Mouse (Mus musculus): ENCODE measurements around the gene Wfdc21. TPM values are rescaled to one million over a fixed set of nuclear protein-coding genes. Genes with fewer than 3 reads are reported as not detected.

Wfdc21 gene
- polyA plus RNA-seq, 1 experiment from 2014 or later = 2.0 TPM

DNA sequence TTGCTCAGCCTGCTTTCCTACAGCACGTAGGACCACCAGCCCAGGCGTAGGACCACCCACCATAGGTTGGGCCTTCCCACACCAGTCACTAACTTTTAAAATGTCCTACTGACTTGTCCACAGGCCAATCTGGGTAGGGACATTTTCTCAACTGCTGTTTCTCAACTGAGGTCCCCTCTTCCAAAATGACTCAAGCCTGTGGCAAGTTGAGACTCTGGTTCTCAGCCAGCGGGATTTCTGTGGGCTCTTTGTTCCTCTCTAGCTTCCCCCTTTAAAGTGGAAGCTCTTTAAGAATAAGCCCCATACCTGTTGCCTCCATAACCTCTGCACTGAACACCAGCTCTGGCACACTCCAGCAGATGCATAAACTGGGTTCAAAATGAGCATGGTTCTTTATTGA is 3.2 kb upstream of the Wfdc21 start:
- H3K36me3 ChIP-seq (ENCODE audit: control insufficient read depth, insufficient read depth, low read length) = no peaks in the 10 kb centered on the region
- H3K27me3 ChIP-seq (replicated peaks; ENCODE audit: control insufficient read depth, insufficient read depth, low read length) = peaks cover 7% of the 10 kb centered on the region
- no peak overlapping the region for H3K4me3 ChIP-seq (ENCODE audit: low read depth, low read length)
- H3K9ac ChIP-seq (ENCODE audit: low read depth, low read length) = no peak overlapping the region
- H3K4me1 ChIP-seq (replicated peaks; ENCODE audit: control insufficient read depth, insufficient read depth, low read length) = no peaks in the 10 kb centered on the region
- DNase-seq (ENCODE audit: low spot score) = no peak
- H3K27ac ChIP-seq (ENCODE audit: low read depth, low read length) = no peak overlapping the region
- WGBS = 66% methylated on average over 3 of the region's 3 CpGs
- ATAC-seq (replicated peaks; ENCODE audit: low FRiP score) = no peak
- no peaks in the 10 kb centered on the region for H3K9me3 ChIP-seq (ENCODE audit: control insufficient read depth, low read length)
- H3K4me2 ChIP-seq = no peak overlapping the region

- no peak overlapping the region for H3K4me2 ChIP-seq
- no peak overlapping the region for H3K4me3 ChIP-seq (ENCODE audit: low read depth, low read length)
- no peak overlapping the region for H3K27ac ChIP-seq (ENCODE audit: low read depth, low read length)
- H3K4me1 ChIP-seq (replicated peaks; ENCODE audit: control insufficient read depth, insufficient read depth, low read length) = no peaks in the 10 kb centered on the region
- WGBS = 61% methylated on average over 4 of the region's 4 CpGs
- no peaks in the 10 kb centered on the region for H3K9me3 ChIP-seq (ENCODE audit: control insufficient read depth, low read length)
- ATAC-seq (replicated peaks; ENCODE audit: low FRiP score) (no peak), DNase-seq (ENCODE audit: low spot score) (no peak)
- H3K9ac ChIP-seq (ENCODE audit: low read depth, low read length) = no peak overlapping the region
- no peaks in the 10 kb centered on the region for H3K36me3 ChIP-seq (ENCODE audit: control insufficient read depth, insufficient read depth, low read length)
- H3K27me3 ChIP-seq (replicated peaks; ENCODE audit: control insufficient read depth, insufficient read depth, low read length) = peaks cover 7% of the 10 kb centered on the region
Observed at GRCm38 (mm10) chr11:83746152-83746551, 588 bp upstream of the Wfdc21 start.

DNA sequence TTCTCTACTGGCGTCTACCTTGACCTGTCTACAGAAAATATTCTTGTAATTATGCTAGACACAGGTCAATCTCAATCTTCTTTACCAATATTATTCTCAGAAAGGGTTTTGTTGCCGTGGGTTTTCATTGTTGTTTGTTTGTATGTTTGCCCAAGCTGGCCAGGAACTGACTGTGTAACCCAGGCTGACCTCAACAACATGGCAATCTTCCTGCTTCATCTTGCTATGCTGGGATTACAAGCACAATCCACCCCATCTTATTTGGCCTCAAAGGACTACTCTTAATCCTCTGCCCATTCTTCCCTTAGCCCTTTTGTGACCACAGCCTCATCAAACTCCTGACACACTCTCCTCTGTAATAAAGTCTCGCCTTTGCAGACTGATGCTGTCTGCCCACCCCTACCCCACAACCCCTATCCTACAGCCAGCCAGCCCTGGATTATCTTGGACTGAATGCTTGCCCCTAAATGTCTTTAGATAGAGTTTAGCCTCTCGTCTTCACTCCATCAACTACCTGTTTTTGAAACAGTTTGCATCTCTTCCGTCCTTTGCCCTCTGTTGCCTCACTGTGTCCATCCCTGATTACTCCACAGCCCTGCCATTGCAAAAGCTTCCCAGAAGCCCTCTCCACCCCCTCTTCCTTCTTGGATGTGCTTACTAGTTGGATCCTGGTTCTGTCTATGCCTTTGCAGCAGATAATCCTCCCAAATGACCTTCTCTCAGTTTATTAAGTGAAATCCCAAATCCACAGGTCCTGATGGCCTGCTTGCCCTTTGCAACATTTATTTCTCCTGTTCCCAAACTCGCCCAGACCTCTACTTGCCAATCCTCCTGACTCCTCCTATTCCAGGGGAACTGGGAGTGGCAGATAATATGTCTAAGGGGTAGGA is 881 bp downstream of the Wfdc21 start:
- ATAC-seq (replicated peaks; ENCODE audit: low FRiP score) (no peak), DNase-seq (ENCODE audit: low spot score) (no peak)
- no peaks in the 10 kb centered on the region for H3K36me3 ChIP-seq (ENCODE audit: control insufficient read depth, insufficient read depth, low read length)
- H3K9me3 ChIP-seq (ENCODE audit: control insufficient read depth, low read length) = no peaks in the 10 kb centered on the region
- 55% methylated on average over 6 of the region's 6 CpGs for WGBS
- H3K27ac ChIP-seq (ENCODE audit: low read depth, low read length) = no peak overlapping the region
- peaks cover 7% of the 10 kb centered on the region for H3K27me3 ChIP-seq (replicated peaks; ENCODE audit: control insufficient read depth, insufficient read depth, low read length)
- H3K4me2 ChIP-seq = no peak overlapping the region
- H3K9ac ChIP-seq (ENCODE audit: low read depth, low read length) = no peak overlapping the region
- no peak overlapping the region for H3K4me3 ChIP-seq (ENCODE audit: low read depth, low read length)
- H3K4me1 ChIP-seq (replicated peaks; ENCODE audit: control insufficient read depth, insufficient read depth, low read length) = no peaks in the 10 kb centered on the region

DNA sequence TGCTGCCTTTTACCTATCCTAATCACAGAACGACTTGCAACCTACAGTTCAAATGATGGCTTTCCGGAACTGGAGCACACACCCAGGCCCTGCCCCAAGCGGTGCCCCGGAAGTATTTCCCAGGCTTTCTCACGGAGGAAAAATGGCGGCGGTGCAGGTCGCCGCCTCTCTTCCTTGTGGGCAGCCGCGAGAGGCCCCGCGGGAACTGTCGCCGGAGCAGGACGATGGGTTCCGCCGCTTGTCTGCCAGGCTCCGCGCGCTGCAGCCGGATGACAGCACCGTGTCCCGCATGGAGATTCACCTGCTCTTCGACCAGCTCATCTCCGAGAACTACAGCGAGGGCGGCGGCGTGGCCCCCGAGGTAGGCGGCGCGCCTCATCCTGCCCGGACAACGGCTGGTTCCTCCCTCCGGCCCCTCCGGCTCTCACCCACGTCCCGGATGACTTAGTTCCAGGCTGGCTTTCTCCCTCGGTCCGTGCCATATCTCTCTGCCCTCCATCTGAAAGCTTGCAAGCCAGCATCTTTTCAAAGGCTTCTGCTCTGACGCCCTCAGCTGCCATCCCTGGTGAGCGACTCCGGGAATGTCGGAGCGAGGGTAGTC is 6.9 kb downstream of the Wfdc21 start, which contains the start of gene Heatr6:
Gene Heatr6, plus strand, starts transcription at position 116 of the 601 bp plus-strand sequence.
- Histone ChIP-seq H3K4me3 (ENCODE audit: low read depth, low read length) (peak within 1 kb of the TSS; percentile 80), H3K4me2 (peak within 1 kb of the TSS; percentile 83), H3K4me1 (replicated peaks; ENCODE audit: control insufficient read depth, insufficient read depth, low read length) (peaks cover 7% of the 10 kb centered on the region), H3K27me3 (replicated peaks; ENCODE audit: control insufficient read depth, insufficient read depth, low read length) (no peaks in the 10 kb centered on the region), H3K36me3 (ENCODE audit: control insufficient read depth, insufficient read depth, low read length) (peaks cover 4% of the 10 kb centered on the region), H3K9me3 (ENCODE audit: control insufficient read depth, low read length) (no peaks in the 10 kb centered on the region), H3K9ac (ENCODE audit: low read depth, low read length) (peak within 1 kb of the TSS; percentile 81), H3K27ac (ENCODE audit: low read depth, low read length) (peak within 1 kb of the TSS; percentile 78)
- DNase-seq (ENCODE audit: low spot score) (peak; percentile 84), ATAC-seq (replicated peaks; ENCODE audit: low FRiP score) (peak; percentile 94)
- WGBS = under 1% methylated on average over 47 of the region's 47 CpGs

DNA sequence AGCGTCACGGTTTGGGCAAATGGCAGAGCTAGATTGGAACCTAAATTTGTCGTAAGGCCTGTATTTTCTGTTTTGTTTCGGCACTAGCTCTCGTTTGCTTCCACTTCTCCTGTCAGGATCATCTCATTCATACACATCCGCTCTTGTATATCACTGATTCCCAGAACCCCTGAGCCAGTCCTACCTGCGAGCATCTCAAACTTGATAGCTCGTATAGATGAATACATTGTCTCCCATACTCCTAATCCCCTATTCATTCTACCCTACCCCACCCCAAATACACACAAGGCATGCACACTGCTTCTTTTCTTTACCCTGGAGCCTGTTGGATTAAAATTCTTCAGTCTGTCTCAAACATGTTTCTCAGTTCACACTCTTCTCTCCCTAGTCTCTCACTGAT is 7.5 kb downstream of the Wfdc21 start:
- Histone ChIP-seq H3K4me3 (ENCODE audit: low read depth, low read length) (peak overlapping the region; percentile 80), H3K27ac (ENCODE audit: low read depth, low read length) (peak overlapping the region; percentile 78; the same call in 1 of the 2 replicates), H3K4me1 (replicated peaks; ENCODE audit: control insufficient read depth, insufficient read depth, low read length) (peaks cover 7% of the 10 kb centered on the region), H3K36me3 (ENCODE audit: control insufficient read depth, insufficient read depth, low read length) (peaks cover 4% of the 10 kb centered on the region), H3K9ac (ENCODE audit: low read depth, low read length) (peak overlapping the region; percentile 81), H3K27me3 (replicated peaks; ENCODE audit: control insufficient read depth, insufficient read depth, low read length) (no peaks in the 10 kb centered on the region), H3K4me2 (peak overlapping the region; percentile 83), H3K9me3 (ENCODE audit: control insufficient read depth, low read length) (no peaks in the 10 kb centered on the region)
- ATAC-seq (replicated peaks; ENCODE audit: low FRiP score) (no peak), DNase-seq (ENCODE audit: low spot score) (no peak)
- WGBS = 10% methylated on average over 8 of the region's 8 CpGs

GRCm38 (mm10) chr11:83767306-83767705 is 20.6 kb downstream of the Wfdc21 start:
- Histone ChIP-seq H3K27ac (ENCODE audit: low read depth, low read length) (no peak overlapping the region), H3K36me3 (ENCODE audit: control insufficient read depth, insufficient read depth, low read length) (peaks cover 31% of the 10 kb centered on the region), H3K27me3 (replicated peaks; ENCODE audit: control insufficient read depth, insufficient read depth, low read length) (no peaks in the 10 kb centered on the region), H3K4me1 (replicated peaks; ENCODE audit: control insufficient read depth, insufficient read depth, low read length) (no peaks in the 10 kb centered on the region), H3K9ac (ENCODE audit: low read depth, low read length) (no peak overlapping the region), H3K4me3 (ENCODE audit: low read depth, low read length) (no peak overlapping the region), H3K9me3 (ENCODE audit: control insufficient read depth, low read length) (no peaks in the 10 kb centered on the region), H3K4me2 (no peak overlapping the region)
- 87% methylated on average over 9 of the region's 9 CpGs for WGBS
- ATAC-seq (replicated peaks; ENCODE audit: low FRiP score) = no peak
- no peak for DNase-seq (ENCODE audit: low spot score)

DNA sequence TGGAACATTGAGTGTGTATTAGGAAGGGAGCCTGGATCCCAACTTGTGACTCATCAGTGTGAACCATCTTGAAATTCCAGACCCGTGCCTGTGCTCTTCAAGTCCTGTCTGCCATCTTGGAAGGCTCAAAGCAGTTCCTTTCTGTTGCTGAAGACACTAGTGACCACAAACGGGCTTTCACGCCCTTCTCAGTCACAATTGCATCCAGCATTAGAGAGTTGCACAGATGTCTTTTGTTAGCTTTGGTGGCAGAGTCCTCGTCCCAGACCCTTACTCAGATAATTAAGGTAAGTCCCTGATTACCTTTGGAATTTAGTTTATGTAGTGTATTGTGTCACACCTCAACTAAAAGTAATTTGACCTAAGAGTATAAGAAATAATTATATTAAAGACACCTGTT is 22.2 kb downstream of the Wfdc21 start:
- ATAC-seq (replicated peaks; ENCODE audit: low FRiP score) (no peak), DNase-seq (ENCODE audit: low spot score) (no peak)
- H3K9me3 ChIP-seq (ENCODE audit: control insufficient read depth, low read length) = no peaks in the 10 kb centered on the region
- H3K27me3 ChIP-seq (replicated peaks; ENCODE audit: control insufficient read depth, insufficient read depth, low read length) = no peaks in the 10 kb centered on the region
- H3K9ac ChIP-seq (ENCODE audit: low read depth, low read length) = no peak overlapping the region
- H3K4me2 ChIP-seq = no peak overlapping the region
- H3K27ac ChIP-seq (ENCODE audit: low read depth, low read length) = no peak overlapping the region
- no peaks in the 10 kb centered on the region for H3K4me1 ChIP-seq (replicated peaks; ENCODE audit: control insufficient read depth, insufficient read depth, low read length)
- 90% methylated on average over 4 of the region's 4 CpGs for WGBS
- H3K36me3 ChIP-seq (ENCODE audit: control insufficient read depth, insufficient read depth, low read length) = peaks cover 27% of the 10 kb centered on the region
- no peak overlapping the region for H3K4me3 ChIP-seq (ENCODE audit: low read depth, low read length)

- 92% methylated on average over 7 of the region's 7 CpGs for WGBS
- ATAC-seq (replicated peaks; ENCODE audit: low FRiP score) (no peak), DNase-seq (ENCODE audit: low spot score) (no peak)
- no peak overlapping the region for H3K4me2 ChIP-seq
- H3K4me3 ChIP-seq (ENCODE audit: low read depth, low read length) = no peak overlapping the region
- no peak overlapping the region for H3K27ac ChIP-seq (ENCODE audit: low read depth, low read length)
- H3K36me3 ChIP-seq (ENCODE audit: control insufficient read depth, insufficient read depth, low read length) = peaks cover 28% of the 10 kb centered on the region
- no peaks in the 10 kb centered on the region for H3K27me3 ChIP-seq (replicated peaks; ENCODE audit: control insufficient read depth, insufficient read depth, low read length)
- H3K9ac ChIP-seq (ENCODE audit: low read depth, low read length) = no peak overlapping the region
- no peaks in the 10 kb centered on the region for H3K4me1 ChIP-seq (replicated peaks; ENCODE audit: control insufficient read depth, insufficient read depth, low read length)
- H3K9me3 ChIP-seq (ENCODE audit: control insufficient read depth, low read length) = no peaks in the 10 kb centered on the region
Observed at GRCm38 (mm10) chr11:83771014-83771413, 24.3 kb downstream of the Wfdc21 start.

Measured in liver, embryonic 11.5 days (tissue).